Mouse (Mus musculus): ENCODE data around the gene Peli2.

The Peli2 gene

DNA sequence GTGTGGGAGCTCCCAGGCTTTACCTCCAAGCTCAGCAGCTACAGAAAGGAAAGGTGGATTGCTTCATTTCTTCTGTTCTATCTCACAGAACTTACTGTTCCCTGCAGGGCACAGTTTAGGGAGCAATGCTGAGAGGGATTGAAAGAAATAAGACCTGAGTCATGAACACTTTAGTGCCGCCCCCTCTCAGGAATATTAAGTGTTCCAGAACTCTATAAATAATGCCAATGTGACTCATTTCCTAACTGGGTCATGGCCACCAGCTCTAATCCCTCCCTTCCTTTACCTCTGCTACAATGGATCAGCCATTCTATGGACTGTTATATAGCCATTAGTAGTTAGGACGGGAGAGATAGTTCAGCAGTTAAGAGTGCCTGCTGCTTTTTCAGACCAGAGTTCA lies 168.0 kb downstream of the Peli2 start:
- DNase-seq (ENCODE audit: low spot score in 2 of 2), result no peak

DNA sequence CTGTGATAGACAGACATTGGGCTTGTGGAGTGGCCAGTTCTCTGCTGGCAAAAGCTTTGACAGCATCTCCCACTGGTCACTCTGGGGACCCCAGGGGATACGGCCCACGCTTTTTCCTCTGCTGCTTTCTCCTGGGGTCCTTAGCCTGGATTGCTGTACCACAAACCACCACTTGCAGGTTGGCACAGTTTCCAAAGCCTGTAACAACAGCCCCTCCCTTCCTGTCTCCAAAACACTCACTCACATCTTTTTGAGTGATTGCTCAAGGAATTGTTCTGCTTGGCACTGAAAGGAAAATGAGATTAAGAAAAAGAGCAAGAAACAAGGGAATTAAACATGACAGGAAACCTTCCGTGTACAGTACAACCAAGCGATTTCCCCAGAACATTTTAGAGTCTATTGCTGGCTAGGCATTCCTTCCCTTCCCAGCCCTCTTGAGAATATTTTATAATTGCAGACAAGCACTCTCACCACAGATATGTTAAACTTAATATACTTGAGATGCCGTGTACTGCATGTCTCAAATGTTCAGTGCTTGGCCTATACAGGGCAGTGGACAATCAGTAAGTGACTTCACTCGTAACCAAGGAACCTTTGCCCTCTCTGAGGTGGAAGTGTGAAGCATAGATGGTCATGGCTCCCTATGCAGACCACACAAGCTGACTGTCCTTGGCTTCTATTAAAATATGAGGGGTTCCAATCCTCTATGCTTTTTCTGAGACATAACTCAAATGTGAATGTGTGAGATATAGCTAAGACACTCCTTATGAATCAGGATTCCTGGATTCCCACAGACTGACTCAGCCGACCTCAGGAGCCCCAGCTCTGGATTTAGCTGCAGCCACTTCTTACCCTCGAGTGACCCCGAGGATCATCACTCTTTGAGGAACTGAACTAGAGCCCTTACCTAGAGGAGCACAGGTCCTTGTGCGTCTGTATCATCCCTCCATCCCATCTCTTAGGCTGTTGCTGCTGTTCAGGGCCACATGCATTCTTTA lies 169.3 kb downstream of the Peli2 start:
- DNase-seq (ENCODE audit: low spot score in 2 of 2), result no peak

- no peak for DNase-seq (ENCODE audit: low spot score in 2 of 2)
Measured at GRCm38 (mm10) chr14:48293498-48293897, 172.9 kb downstream of the Peli2 start.

- no peak for DNase-seq (ENCODE audit: low spot score in 2 of 2)
Measured at GRCm38 (mm10) chr14:48295410-48295809, 174.8 kb downstream of the Peli2 start.

GRCm38 (mm10) chr14:48295815-48296271 lies 175.2 kb downstream of the Peli2 start:
- DNase-seq (ENCODE audit: low spot score in 2 of 2), result no peak

DNA sequence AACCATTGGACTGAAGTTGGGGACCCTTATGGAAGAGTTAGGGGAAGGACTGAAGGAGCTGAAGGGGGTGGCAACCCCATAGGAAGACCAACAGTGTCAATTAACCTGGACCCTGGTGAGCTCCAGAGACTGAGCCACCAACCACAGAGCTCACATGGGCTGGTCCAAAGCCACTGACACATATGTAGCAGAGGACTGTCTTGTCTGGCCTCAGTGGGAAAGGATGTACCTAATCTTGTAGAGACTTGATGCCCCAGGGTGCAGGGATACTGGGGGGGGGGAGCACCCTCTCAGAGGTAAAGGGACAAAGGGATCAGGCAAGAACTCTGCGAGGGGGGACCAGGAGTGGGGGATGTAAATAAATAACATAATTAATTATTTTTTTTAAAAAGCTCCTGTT lies 176.2 kb downstream of the Peli2 start:
- DNase-seq (ENCODE audit: low spot score in 2 of 2), result no peak

DNA sequence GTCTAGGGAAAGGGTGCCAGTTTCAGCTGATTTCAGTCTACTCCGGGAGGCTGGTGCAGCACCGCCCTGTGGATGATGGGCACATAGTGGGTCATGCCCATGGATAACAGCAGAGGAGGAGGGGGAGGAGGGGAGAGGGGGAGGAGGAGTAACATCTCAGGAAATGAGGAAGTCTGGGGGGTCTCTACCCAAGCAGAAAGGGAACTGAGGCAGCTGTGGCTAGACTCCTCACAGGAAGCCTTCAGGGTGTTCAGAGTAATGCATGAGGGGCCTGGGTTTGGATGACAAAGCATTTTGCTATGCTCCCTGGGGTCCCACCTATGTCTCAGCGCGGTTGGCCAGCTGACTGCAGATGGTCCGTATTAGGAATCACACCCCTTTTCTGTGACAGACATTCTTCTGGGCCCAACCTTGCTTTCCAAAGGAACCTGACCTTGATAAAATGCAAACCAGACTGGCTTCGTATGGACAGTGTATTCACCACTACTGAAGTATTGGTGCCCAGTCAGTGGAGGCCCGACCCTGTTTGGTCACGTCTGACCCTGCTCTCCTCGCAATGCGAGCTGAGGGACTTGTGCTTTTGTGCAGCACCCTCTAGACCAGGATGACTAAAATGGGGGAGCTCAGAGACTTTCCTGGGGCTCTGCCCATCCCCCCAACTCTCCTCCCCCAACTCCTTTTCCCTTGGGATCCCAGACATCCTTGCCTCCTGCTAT lies 182.0 kb downstream of the Peli2 start:
- no peak for DNase-seq (ENCODE audit: low spot score in 2 of 2)

- no peak for DNase-seq (ENCODE audit: low spot score in 2 of 2)
Measured at GRCm38 (mm10) chr14:48303235-48303634, 182.6 kb downstream of the Peli2 start.

DNA sequence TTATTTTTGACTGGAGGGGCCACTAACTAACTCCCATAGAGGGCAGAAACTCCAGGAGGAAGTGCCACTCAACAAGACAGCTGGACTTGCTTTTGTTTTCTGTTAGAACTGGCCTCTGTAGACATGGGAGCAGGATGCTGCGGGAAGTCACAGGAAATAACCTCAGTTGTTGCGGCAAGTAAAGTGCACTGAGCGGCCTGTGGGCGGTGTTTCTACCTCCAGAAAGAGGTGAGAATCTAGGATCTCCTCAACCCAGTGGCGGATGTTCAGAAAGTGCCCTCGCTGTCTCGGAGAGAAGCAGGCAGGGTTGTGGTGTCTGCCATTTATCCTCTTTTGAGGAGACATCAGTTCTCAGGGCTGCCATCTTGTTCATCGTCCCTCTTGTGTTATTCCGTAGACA lies 183.2 kb downstream of the Peli2 start:
- peak; percentile 10 to 18 for DNase-seq (ENCODE audit: low spot score in 2 of 2)

- no peak for DNase-seq (ENCODE audit: low spot score in 2 of 2)
Measured at GRCm38 (mm10) chr14:48313234-48313633, 192.6 kb downstream of the Peli2 start.

- no peak for DNase-seq (ENCODE audit: low spot score in 2 of 2)
Measured at GRCm38 (mm10) chr14:48316396-48316795, 195.8 kb downstream of the Peli2 start.

DNA sequence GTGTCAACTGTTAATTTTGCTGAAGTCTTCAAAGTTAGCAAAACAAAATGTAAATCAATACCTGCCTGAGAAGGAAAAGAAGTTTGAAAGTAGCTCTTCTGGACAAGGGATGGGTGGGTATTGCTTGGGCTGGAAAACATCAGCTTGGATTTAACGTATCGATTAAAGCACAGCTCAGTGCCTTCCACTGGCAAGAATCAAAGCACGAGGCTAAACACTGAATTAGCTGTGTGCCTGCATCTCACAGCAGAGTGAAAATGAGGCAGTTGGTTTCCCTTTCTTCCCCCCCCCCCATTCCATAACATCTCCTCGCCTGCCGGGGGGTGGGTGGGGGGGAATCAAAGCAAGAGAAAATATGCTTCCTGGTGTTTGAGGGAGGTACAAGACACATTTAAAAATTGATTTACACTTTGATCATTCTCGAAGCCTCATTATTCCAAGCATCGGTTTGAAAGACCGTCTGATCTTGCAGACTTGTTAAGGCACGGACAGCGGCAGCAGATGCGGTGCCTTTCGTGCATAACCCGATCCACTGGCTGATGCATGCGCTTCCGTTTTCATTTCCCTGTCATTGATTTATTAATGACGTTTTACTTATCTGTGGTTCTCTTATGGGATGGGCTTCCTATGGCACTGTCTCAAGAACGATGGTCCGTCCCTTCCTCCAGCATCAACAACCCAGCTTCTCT lies 203.3 kb downstream of the Peli2 start:
- no peak for DNase-seq (ENCODE audit: low spot score in 2 of 2)

- no peak for DNase-seq (ENCODE audit: low spot score in 2 of 2)
Measured at GRCm38 (mm10) chr14:48324460-48324850, 203.8 kb downstream of the Peli2 start.

DNA sequence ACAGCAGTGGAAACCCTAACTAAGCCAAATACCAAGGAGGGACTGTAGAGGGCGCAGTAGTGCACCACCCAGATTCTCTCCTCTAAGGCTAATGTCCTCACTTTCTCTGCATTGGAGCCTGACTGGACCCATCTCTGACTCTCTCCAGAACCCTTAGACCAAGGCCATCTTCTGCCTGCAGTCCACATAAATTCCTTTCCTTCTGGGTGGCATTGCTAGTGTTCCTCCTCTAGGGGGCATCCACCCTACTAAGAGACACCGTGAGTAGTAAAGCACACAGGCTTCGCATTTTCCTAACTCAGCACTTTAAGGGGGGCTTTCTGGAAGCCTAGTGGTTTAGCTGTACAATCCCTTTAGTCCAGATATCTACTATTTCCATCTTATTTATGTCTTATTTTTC lies 207.1 kb downstream of the Peli2 start:
- DNase-seq (ENCODE audit: low spot score in 2 of 2), result no peak

DNA sequence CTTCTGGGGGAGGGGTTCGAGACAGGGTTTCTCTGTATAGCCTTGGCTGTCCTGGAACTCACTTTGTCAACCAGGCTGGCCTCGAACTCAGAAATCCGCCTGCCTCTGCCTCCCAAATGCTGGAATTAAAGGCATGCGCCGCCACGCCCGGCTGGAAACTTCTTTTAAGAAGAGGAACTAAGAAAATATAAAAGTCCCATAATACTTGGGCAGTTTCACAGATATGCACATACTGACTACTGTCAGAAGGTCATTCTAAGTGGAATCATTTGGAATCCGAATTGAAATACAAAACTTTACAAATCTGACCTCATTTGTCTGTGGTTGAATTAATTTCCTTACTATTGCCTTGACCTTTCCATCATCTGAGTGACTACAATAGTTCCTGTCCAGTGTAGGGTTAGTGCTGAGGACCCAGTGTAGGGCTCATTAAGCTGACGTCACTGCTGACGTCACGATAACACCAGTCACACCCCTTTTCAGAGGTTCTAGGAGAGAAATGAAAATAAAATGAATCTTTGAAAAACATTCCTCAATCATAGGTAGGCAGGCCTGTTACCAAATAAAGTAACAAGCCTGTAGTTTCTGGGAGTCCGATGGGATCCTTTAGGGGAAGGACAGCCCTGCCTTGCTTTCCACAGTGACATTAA lies 209.2 kb downstream of the Peli2 start:
- no peak for DNase-seq (ENCODE audit: low spot score in 2 of 2)

Data from thymus, postnatal 10 days (tissue).